Mouse (Mus musculus) spleen, adult 18-20 months (tissue): ENCODE measurements around the gene Rrn3.
"Not testable (repeated sequence)": the region's sequence is repeated elsewhere in the genome, so short reads cannot be mapped to it uniquely, and the experiment has no call there.

Experiments
- DNase-seq, 2 experiments: peaks; one replicate each; pipeline ENCODE4 v3.0.0; 2022; ENCODE audit warnings: mixed read lengths in 2 of 2

Rrn3 gene

DNA sequence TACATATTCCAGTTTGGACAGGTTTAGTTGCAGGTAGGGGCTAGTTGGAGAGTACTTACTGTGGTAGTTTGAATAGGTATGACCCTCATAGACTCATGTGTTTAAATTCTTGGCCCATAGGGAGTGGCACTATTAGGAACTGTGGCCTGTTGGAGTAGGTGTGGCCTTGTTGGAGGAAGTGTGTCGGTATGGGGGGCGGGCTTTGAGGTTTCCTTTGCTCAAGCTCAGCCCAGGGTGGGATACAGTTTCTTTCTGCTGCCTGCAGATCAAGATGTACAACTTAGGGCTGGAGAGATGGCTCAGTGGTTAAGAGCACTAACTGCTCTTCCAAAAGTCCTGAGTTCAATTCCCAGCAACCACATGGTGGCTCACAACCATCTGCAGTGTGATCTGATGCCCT, 12.9 kb downstream of the Rrn3 start:
- not testable (repeated sequence) for DNase-seq

DNA sequence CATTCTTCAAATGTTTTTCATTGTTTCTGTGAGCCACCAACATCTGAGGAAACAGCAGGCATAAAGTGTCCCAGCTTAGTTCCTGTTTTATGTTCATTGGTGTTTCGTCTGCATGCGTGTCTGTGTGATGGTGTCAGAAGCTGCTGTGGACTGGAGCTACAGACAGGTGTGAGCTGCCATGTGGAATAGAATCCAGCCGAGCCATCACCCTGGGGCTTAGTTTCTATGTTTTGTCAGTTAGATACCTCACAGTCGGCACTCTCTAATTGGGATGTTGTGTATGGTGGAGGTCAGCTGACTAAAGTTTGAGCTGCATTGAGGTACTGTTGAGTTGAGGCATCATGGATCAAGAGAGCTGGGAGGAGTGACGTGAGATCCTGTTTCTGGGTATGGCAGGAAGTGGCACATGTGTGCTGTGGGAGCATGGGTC, 16.3 kb downstream of the Rrn3 start:
- DNase-seq: no peak

DNA sequence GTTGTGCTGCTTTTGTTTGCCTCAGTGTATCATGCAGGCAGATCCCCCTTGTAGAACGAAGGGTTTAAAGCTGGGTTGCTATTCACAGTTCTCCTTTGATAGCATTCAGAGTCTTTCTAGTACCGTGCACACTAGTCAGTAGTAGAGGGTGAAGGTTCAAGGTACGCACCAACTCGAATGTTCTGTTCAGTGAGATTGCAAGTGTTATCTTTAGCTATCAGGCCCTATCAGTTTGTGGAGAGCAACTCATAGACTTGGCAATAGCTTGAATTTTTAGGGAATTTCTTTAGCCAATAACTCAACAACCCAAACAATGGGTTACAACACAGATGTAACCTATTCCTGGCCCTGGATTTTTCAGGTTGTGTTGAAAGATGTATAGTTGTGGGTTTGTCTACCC, 20.7 kb downstream of the Rrn3 start:
- no peak for DNase-seq

DNA sequence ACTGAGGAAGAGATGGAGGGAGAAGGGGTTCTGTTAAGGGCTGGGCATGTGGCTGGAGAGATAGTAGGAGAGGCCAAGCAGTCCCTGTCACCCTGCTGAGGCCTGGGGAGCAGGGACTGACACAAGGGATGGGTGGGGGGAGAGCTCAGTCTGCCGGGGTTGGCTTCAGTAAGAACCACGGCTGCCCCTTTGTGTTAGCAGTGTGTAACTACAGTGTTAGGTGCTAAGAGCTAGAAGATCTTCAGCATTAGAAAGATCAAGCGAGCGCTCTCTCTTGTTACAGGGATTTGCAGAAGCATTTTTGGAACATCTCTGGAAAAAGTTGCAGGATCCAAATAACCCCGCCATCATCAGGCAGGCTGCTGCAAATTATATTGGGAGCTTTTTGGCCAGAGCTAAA, 24.2 kb downstream of the Rrn3 start:
- no peak for DNase-seq

DNA sequence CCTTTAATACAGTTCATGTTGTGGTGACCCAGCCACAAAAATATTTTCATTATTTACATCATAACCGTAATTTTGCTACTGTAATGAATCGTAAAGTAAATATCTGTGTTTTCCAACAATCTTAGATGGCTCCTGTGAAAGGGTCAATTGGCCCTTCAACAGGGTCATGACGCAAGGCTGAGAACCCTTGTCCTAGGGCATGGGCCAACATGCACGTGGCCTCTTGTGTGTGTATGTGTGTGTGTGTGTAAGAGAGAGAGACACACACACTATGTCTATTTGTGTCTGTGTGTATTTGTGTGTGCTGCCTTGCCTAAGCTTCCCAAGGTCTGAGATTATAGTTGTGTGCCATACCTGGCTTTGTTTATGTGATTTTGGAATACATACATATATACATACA, 27.1 kb downstream of the Rrn3 start:
- DNase-seq: no peak

DNA sequence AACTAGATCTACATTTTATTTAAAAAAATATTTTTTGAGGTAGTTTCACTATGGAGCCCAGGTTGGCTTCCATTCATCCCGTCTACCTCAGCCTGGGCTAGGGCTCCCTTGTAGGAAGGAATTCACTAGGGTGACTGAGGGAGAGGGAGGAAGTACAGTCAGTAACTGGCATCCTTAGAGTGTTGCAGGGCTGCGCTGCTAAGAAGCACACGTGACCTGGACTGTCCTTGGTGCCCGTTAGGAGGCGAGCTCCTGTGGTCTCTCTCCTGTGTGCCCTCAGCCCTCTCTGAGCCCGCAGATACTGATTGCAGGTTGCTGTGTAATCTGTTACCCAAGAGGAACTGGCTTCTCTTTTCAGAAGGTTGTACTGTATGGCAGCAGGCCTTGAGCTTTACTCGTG, 27.9 kb downstream of the Rrn3 start:
- no peak for DNase-seq

DNA sequence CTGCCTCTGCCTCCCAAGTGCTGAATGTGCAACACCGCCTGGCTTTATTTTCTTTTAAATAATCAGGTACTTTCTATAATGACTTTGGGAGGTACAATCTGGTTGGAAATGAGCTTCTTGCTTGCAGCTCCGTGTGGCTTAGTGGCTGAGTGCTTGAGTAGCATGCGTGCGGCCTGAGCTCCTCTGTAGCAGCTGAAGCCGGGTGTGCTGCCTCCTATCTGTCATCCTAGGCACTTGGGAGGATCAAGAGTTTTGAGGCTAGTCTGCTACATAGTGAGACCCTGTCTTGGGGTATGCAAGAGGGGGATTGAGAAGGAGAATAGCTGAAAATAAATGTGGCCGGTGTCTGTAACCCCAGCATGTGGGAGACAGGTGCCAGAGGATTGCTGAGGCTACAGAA, 31.6 kb downstream of the Rrn3 start:
- no peak for DNase-seq

DNA sequence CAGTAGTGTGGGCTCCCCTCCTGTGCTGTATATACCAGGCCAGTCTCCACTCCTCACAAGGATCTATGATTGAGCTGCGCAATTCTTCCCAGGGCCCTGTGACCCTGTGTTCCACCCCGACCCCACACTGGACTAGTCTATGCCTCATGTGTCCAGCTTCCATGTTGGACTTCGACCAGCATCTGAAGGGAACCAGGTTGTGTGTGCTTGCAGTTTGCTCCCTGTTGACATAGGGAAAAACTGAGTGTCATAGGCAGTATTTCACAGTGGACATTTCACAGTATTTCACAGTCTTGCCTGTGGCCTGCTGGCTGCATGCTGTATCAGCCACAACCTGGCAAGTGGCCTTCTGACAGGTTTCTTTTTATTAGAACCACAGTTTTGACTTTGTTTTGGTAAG, 32.7 kb downstream of the Rrn3 start:
- no peak for DNase-seq

DNA sequence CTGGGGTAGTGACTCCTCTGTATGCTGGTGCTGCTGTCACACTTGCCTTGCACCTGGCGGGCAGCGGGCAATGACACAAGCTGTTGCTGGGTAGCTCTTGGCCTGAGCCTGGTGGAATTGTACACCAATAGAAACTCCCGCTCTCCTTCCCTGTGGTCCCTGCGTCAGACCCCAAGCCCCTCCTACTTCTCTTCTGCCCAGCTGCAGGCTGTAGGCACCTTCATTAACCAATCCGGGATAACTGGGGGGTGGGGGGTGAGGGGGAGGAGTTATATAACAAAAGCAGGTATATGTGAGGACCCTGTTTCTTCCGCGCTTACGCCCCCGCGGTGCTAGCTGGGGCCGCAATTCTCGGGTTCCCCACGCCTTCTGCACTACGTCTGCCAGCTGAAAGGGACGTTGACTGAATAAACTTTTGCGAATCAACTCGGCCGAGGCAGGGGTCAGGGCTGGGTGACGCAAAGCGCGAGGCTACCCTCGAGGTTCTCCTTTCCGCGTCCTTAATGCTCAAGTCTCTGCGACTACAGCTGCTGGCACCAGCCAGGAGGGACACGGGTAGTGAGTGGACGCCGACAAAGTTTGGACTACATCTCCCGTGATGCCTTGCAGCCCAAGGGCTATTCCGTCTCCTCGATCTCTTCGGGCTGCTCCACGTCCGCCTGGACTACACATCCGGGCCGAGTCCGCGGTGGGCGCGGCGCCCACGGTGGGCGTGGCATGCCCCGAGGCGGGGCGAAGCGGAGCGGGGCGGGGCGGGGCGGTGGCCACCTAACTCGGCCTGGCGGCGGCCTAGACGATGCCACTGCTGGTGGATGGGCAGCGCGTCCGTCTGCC, 38.3 kb downstream of the Rrn3 start, which contains the start of gene Ntan1:
Gene Ntan1 (plus strand): TSS at position 286 of the 834 bp plus-strand sequence.
- DNase-seq: peak; percentile 94 to 95

DNA sequence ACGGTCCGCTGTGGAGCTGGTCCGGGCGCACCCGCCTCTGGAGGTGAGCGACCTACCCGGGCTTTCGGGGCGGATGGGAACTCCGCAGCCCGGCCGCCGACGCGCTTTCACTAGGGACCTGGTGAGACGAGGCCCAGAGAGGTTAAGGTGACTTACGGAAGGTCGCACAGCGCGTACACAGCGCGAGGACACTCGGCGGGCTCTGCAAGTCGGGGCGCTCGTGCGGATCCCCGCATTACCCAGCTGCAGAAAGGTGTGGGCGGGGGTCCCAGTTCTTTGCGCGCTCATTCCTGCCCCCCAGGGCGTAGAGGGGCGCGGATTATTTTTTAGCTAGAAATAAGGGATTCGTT, 38.9 kb downstream of the Rrn3 start:
- no peak for DNase-seq

DNA sequence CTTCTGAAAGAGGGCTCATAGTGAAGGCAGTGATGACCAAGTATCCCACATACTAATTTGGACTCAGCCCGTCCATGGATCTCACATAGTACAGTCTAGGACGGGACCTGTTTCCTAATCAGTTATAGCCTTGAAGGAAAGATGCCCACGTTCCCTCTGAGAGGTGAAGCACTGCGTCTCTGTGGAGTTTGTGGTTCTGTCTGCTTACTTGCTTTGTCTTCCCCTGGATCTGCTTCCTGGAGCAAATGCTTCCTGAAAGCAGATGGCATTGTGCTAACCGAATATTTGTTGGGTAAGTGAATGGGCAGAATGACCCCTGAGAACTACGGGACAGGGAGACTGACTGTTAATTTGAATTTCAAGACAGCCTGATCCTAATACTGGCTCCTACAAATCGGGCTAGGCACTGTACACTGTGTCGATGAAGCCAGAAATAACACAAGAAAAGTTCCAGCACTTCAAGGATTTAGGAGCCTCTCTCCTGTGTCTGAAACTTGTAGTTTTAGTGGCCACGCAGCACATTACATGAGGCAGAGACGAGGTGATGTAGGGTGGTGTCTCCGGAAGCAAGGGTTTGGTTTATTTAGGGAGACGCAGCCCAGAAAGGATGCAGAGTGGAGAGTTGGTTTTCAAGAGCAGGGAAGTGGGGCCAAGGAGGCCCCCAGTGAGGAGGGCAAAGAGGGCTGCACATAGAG, 39.4 kb downstream of the Rrn3 start:
- no peak for DNase-seq

DNA sequence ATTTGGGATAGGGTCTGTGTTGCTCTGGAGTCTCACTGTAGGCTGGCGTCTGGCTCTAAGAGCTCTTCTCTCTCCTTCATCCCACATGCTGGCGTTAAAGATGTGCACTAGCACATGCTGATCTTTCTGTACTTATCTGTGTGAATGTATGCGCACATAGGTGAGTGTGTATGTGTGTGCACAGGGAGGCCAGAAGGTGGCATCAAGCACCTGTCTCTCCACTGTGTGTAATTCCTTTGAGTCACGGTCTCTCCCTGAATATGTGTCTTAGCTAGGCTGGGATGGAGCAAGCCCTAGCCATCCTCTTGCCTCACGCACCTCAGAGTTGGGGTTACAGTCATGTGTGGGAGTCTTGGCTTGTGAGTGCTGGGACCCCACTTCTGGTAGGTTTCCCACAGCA, 40.3 kb downstream of the Rrn3 start:
- no peak for DNase-seq

DNA sequence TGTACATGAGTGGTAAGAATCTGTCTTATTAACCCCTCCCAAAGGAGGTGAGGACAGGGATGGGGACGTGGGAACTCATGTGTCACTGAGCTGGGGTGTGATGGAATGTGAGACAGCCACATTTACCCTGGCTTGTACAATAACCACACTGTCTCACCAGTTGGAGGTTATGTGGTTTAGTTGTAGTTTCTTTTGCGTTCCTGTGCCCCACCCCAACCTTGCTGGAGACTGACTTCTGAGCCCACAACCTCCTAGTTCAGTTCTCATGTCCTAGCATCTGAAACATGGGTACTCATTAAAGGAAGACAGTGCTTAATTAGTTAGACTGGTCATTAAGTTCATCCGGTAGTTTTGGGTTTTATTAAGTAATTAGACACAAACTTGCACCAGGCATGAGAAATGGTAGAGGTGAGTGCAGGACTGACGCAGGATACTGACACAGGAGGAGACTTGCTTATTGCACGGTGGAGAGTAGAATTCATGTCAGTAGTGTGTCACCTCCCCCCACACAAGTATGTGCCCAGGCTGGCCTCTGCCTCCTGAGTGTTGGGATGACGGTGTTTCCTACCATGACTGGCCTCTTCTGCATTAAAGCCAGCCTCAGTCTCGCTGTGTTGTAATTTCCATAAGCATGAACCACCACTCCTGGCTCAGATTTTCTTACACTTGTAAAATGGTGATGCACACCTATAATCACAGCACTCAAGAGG, 45.4 kb downstream of the Rrn3 start:
- no peak for DNase-seq

DNA sequence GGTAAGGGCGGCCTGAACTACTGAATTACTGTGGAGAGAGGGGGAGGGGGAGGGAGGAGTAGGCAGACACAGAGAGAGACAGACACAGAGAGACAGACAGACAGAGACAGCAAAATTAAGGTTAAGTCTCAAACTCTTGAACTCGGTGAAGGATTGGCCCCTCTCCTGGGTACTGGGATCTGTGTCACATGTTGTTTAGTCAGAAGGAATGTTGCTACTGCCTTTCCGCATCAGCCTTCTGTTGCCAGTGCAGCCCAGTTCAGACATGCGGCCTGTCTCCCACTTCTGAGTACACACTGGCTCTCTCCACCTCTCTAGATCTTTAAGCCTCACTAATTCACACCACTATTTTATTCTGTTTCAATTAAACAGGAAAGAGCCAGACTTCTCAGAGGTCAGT, 46.0 kb downstream of the Rrn3 start:
- DNase-seq: no peak

DNA sequence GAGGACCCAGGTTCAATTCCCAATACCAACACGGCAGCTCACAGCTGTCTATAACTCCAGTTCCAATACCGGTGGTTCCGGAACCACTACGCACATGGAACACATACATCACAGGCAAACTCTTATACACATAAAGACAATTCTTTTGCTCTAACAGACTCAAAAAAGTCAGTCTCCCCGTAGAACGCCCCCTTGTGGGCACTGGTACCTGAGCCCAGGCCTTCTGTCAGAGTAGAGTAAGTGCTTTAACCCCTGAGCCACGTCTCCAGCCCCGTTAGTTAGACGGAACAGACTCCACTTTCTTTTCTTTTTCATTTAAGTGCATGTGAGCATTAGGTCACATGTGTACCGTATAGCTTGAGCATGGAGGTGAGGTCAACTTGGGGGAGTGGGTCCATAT, 49.9 kb downstream of the Rrn3 start:
- no peak for DNase-seq

DNA sequence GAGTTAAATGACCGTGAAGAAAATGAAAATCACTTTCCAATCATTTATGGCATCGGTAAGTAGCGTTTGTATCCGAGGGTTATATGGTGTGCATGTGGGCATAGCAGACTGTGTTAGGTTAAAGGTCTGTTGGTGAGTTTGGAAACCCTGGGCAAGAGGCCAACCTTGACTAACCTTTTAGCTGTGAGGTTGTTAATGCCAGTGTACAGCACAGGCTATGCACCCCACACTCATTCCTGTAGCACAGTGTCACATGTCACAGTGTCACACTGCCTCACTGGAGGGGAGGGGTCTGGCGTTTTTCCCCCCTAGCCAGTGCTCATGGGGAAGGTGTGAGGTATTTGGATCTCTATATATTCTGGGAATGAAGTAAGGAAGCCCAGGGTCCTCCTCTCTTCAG, 51.1 kb downstream of the Rrn3 start:
- no peak for DNase-seq

DNA sequence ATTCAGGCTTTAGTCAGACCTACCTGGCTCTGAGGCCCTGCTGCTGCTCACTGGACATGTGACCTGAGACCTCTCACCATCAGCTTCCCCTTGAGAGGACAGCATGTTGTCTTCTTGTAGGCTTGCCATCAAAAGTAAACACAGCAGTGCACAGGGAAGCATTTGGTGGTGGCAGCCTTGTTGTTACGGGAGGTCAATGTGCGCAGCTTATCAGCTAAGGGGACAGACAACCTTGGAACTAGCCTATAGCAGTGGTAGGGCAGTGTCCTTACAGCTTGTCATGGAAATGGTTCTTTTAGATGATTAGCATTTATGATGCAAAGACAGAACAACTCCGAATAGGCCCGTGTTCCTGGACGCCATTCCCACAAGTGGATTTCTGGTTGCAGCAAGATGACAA, 53.9 kb downstream of the Rrn3 start:
- no peak for DNase-seq

DNA sequence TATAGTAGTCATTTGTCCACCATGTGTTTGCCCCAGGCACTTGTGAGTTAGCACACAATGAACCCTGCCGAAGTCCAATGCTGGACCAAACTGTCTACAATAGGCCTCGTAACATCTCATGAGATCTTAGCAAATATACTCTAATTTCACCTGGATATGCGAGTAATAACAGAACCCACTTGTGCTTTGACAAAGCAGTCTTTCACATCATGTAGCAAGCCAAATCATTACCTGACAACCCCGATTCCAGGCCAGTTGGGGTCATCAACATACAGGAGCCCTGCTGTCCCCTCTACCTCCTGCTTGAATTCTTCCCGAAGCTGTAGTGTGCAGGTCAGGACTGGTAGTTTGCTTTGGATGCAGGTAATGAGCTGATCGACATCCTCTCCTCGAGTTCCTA, 59.5 kb downstream of the Rrn3 start:
- DNase-seq: no peak

DNA sequence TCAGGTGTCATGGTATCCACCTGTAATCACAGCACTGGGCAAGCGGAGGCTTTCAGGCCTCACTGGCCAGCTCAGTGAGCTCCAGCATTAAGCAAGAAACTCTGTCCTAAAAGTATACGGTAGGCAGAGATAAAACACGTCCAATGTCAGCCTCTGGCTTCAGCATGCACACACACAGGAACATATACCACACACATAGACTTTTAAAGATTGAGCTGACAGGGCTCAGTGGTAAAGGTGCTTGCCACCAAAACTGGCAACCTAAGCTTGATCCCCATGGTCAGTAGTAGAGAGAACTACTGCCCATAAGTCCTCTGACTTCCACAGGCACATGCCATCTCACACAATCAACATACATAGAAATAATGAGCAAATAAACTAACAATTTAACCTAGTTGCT, 60.4 kb downstream of the Rrn3 start:
- no peak for DNase-seq

DNA sequence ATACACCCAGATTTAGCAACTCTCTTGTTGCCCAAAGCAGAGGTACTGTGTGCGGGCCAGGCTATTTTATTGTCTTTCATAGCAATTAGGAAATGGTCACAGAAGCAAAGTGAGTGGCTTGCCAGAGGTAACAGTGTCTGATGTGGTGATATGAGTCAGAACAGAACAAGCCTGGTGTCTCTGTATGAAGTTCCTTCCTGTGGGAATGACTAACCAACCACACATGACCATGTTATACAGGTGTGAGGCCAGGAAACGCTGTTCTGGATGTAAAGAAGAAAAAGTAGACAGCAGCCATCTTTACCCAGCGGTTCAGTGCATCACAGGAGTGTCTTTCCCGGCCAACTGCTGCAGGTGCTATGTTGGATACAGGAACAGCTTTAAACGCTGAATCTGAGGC, 64.5 kb downstream of the Rrn3 start:
- DNase-seq: no peak

DNA sequence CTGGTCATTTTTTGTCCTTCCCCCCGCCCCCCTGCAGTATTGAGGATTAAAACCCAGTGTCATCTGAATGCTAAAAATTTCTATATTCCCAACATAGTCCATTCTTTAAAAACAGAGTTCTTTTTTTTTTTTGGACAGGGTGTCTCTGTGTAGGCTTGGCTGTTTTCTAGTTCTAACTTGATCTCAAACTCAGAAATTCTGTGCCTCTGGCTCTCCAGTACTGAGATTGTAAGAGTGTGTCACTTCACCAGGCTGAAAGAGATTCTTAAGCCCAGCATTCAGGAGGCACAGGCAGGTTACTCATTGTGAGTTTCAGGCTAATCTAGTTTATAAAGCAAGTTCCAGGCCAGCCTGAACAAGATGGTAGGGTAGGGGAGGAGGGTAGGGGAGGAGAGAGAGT, 66.2 kb downstream of the Rrn3 start:
- no peak for DNase-seq

DNA sequence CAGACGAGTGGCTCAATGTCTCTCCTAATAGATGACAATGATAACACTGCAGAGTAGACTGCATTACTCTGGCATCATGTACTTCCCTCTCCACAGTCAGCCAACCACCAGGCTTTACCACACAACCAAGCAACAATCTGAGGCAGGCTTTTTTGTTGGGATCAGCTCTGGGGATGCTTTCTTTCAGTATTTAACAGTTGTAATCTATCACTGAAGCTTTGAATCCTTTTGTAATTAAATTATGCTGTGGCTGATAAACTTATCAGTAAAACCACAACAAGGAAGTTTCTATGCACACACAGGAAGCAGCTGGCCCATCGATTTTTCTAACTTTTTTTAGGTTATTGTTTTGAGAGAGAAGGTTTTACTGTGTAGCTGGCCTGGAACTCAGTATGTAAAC, 67.8 kb downstream of the Rrn3 start:
- DNase-seq: no peak

DNA sequence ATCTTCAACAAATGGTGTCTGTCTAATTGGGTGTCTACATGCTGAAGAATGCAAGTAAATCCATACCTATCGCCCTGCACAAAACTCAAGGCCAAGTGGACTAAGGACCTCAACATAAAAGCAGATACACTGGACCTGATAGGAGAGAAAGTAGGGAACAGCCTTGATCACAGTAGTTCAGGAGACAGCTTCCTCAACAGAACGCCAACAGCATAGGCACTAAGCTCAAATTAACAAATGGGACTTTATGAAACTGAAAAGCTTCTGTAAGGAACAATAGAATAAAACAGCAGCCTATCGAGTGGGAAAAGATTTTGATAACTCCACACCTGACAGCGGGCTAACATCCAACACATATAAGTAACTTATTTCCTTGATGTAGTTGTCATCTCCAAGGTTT, 70.9 kb downstream of the Rrn3 start:
- DNase-seq: no peak

DNA sequence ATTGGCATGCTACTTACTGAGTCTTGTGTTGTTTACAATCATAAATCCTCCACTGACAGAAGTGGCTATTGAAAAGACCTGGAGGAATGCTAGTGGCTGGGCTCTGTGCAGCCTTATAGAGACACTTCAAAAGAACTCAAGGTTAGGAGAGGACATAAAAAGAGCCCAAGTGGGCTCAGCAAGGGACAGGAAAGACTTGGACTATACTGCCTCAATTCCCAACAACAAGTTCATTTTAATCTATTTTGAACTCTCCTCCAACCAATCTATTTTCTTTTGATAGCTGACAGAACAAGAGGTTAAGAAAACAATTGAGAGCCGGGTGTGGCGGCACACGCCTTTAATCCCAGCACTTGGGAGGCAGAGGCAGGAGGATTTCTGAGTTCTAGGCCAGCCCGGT, 73.4 kb downstream of the Rrn3 start:
- DNase-seq: no peak
